Mouse (Mus musculus): ENCODE results near the gene Capzb. TPM values are rescaled to one million over a fixed set of nuclear protein-coding genes. Genes with fewer than 3 reads are reported as not detected.

Gene Capzb
- polyA plus RNA-seq, 1 experiment from 2014 or later, result 307 TPM

DNA sequence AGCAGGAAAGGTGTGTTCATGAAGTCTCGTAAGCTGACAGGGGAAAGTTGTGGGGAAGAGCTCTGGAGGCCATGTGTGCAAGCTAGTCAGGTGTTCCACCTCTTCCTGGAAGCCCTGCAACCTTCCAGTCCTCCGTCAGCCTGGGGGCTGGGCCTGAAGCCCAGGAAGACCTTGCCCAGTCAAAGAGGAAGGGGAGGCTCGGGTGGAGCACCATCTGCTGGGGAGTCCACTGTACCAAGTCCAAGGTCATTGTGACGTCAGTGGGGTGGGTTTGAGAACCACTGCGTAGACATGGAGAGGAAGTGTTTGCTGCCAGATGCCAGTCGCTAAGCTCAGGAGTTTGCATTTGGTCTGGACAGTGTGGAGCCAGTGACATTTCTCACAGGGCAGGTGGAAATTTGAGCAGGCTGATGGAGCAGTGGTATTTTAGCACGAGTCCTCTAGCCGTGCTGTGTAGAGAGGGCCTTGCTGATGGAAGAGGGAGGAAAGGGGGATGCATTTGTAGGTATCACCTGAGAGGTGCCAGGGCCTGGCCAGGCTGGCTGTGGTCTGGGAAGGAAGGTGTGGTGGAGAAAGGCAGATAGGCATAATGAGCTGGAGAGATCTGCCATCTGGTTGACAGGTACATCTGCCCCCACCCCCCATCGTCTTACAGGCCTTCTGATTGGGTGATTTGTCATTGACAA lies 5.4 kb downstream of the Capzb start:
- Histone ChIP-seq H3K4me1 (ENCODE audit: control insufficient read depth, insufficient read depth, low read length) (peaks cover 15% of the 10 kb centered on the region), H3K9me3 (ENCODE audit: control insufficient read depth, low read length) (no peaks in the 10 kb centered on the region)
- DNase-seq (ENCODE audit: low spot score), result no peak

DNA sequence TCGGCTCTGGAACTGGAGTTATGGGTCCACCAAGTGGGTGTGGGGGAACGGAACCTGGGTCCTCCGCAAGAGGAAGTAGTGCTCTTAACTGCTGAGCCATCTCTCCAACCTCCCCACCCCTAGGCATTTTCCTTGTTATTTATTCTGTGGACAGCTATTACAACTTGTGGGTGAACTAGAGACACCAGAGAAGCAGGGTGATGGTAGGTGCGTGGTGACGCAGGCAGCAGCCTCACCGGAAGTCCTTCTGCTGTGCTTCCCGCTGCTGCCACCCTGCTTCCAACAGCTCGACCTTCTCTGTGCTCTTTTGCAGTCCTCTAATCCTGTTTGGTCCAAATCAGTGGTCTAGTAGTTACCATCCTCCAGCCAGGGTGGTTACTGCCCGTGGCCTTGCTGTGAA lies 6.4 kb downstream of the Capzb start:
- ATAC-seq (ENCODE audit: insufficient number of reproducible peaks, low FRiP score, low TSS enrichment, low read depth), result no peak
- no peak overlapping the region for H3K4me2 ChIP-seq (ENCODE audit: low read depth, severe bottlenecking)
- peaks cover 3% of the 10 kb centered on the region; the same call in 1 of the 2 replicates for H3K36me3 ChIP-seq (ENCODE audit: control insufficient read depth, insufficient read depth, low read length)
- no peaks in the 10 kb centered on the region for H3K9me3 ChIP-seq (ENCODE audit: control insufficient read depth, low read length)
- H3K27me3 ChIP-seq (ENCODE audit: control insufficient read depth, insufficient read depth, low read length), result no peaks in the 10 kb centered on the region
- no peak overlapping the region for H3K27ac ChIP-seq (replicated peaks; ENCODE audit: low read depth, low read length)
- H3K4me1 ChIP-seq (ENCODE audit: control insufficient read depth, insufficient read depth, low read length), result peaks cover 9% of the 10 kb centered on the region
- H3K4me3 ChIP-seq (ENCODE audit: low read depth, low read length), result no peak overlapping the region
- 92% methylated on average over 9 of the region's 9 CpGs for WGBS
- no peak overlapping the region for H3K9ac ChIP-seq (ENCODE audit: low read length)
- DNase-seq (ENCODE audit: low spot score), result no peak

More for the DNA sequence above, 5.4 kb downstream of the Capzb start:
- Histone ChIP-seq H3K36me3 (ENCODE audit: control insufficient read depth, insufficient read depth, low read length) (peaks cover 3% of the 10 kb centered on the region; the same call in 1 of the 2 replicates), H3K9ac (ENCODE audit: low read length) (no peak overlapping the region), H3K4me3 (ENCODE audit: low read depth, low read length) (no peak overlapping the region), H3K27ac (replicated peaks; ENCODE audit: low read depth, low read length) (no peak overlapping the region), H3K27me3 (ENCODE audit: control insufficient read depth, insufficient read depth, low read length) (no peaks in the 10 kb centered on the region), H3K4me2 (ENCODE audit: low read depth, severe bottlenecking) (no peak overlapping the region)
- WGBS, result 78% methylated on average over 9 of the region's 9 CpGs
- no peak for ATAC-seq (ENCODE audit: insufficient number of reproducible peaks, low FRiP score, low TSS enrichment, low read depth)

DNA sequence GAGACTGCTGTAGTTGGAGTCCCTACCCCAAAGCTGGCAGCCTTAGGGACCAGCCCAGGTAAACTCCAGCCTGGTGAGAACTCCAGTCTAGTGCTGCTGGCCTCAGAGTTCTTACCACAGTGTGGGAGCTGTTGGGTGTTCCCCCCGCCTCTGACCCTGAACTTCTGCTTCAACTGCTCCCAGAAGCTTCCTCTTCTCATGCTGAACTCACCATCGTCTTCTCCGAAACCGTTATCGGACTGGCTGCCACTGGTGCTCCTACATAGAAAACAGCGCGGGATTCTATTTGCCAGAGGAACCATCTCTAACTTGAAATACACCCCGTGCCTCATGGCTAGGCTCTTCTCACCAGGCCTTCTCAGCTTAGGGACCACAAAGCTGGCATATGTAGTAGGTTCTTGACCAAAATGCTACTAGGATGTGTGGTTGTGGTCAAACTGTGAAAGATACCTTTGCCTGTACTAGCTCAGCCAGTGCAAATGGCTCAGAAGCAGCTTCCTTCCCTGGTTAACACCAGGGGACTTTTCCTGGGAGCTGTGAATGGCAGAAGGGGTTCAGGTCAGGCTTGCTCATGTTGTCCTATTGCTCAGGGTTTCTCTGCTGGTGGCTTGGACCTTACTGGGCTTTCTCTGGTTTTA lies 7.1 kb downstream of the Capzb start:
- Histone ChIP-seq H3K9me3 (ENCODE audit: control insufficient read depth, low read length) (no peaks in the 10 kb centered on the region), H3K4me2 (ENCODE audit: low read depth, severe bottlenecking) (no peak overlapping the region), H3K36me3 (ENCODE audit: control insufficient read depth, insufficient read depth, low read length) (peaks cover 3% of the 10 kb centered on the region; the same call in 1 of the 2 replicates), H3K27me3 (ENCODE audit: control insufficient read depth, insufficient read depth, low read length) (no peaks in the 10 kb centered on the region), H3K4me3 (ENCODE audit: low read depth, low read length) (no peak overlapping the region), H3K9ac (ENCODE audit: low read length) (no peak overlapping the region), H3K4me1 (ENCODE audit: control insufficient read depth, insufficient read depth, low read length) (peaks cover 3% of the 10 kb centered on the region), H3K27ac (replicated peaks; ENCODE audit: low read depth, low read length) (no peak overlapping the region)
- no peak for ATAC-seq (ENCODE audit: insufficient number of reproducible peaks, low FRiP score, low TSS enrichment, low read depth)
- WGBS, result 97% methylated on average over 8 of the region's 8 CpGs
- no peak for DNase-seq (ENCODE audit: low spot score)

DNA sequence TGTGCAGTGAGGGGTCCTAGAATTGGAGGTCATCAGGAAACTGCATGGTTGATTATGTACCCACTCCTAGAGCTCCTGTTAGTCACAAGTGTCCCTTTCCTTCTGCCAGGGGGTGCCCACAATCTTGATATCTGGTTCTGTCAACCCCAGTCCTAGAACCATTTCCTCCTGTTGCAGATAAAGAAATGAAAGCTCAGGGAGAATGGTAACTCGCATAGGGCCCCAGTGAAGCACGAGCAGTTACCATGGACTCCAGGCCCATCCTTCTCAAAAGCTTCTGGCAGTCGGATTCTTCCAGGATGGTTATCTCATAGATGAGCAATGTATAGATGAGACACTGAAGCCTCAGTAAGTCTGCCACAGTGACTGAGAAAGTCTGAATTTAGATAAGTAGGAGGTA lies 8.2 kb downstream of the Capzb start:
- Histone ChIP-seq H3K4me1 (ENCODE audit: control insufficient read depth, insufficient read depth, low read length) (peaks cover 2% of the 10 kb centered on the region; the same call in 1 of the 2 replicates), H3K36me3 (ENCODE audit: control insufficient read depth, insufficient read depth, low read length) (peaks cover 7% of the 10 kb centered on the region), H3K4me2 (ENCODE audit: low read depth, severe bottlenecking) (no peak overlapping the region), H3K27ac (replicated peaks; ENCODE audit: low read depth, low read length) (no peak overlapping the region), H3K9me3 (ENCODE audit: control insufficient read depth, low read length) (no peaks in the 10 kb centered on the region), H3K9ac (ENCODE audit: low read length) (no peak overlapping the region), H3K4me3 (ENCODE audit: low read depth, low read length) (no peak overlapping the region), H3K27me3 (ENCODE audit: control insufficient read depth, insufficient read depth, low read length) (no peaks in the 10 kb centered on the region)
- DNase-seq (ENCODE audit: low spot score) (no peak), ATAC-seq (ENCODE audit: insufficient number of reproducible peaks, low FRiP score, low TSS enrichment, low read depth) (no peak)
- WGBS, result 95% methylated on average over 3 of the region's 3 CpGs

- ATAC-seq (ENCODE audit: insufficient number of reproducible peaks, low FRiP score, low TSS enrichment, low read depth) (no peak), DNase-seq (ENCODE audit: low spot score) (no peak)
- Histone ChIP-seq H3K36me3 (ENCODE audit: control insufficient read depth, insufficient read depth, low read length) (peaks cover 7% of the 10 kb centered on the region), H3K4me1 (ENCODE audit: control insufficient read depth, insufficient read depth, low read length) (peaks cover 6% of the 10 kb centered on the region), H3K4me2 (ENCODE audit: low read depth, severe bottlenecking) (no peak overlapping the region), H3K27me3 (ENCODE audit: control insufficient read depth, insufficient read depth, low read length) (no peaks in the 10 kb centered on the region), H3K27ac (replicated peaks; ENCODE audit: low read depth, low read length) (no peak overlapping the region), H3K4me3 (ENCODE audit: low read depth, low read length) (no peak overlapping the region), H3K9ac (ENCODE audit: low read length) (no peak overlapping the region), H3K9me3 (ENCODE audit: control insufficient read depth, low read length) (no peaks in the 10 kb centered on the region)
- 61% methylated on average over 7 of the region's 7 CpGs for WGBS
Measured at GRCm38 (mm10) chr4:139202556-139202955, 9.9 kb downstream of the Capzb start.

DNA sequence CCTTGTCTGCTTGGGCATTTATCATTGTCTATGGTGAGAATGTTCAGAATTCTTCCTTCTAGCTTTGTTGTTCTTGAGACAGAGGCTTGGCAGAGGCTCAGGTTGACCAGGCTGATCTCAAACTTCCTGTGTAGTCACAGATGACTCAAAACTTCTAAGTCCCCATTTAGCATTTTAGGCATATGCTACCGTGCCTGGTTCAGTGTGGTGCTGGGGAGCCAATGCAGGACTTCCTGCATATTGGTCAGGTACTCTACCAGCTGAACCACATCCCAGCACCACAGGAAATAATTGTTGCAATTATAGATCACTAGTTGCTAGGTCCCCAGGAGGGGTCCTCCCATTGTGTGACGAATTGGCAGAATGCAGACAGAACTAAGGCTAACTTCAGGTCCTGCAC lies 10.7 kb downstream of the Capzb start:
- no peak overlapping the region for H3K27ac ChIP-seq (replicated peaks; ENCODE audit: low read depth, low read length)
- no peak overlapping the region for H3K4me2 ChIP-seq (ENCODE audit: low read depth, severe bottlenecking)
- ATAC-seq (ENCODE audit: insufficient number of reproducible peaks, low FRiP score, low TSS enrichment, low read depth) (no peak), DNase-seq (ENCODE audit: low spot score) (no peak)
- peaks cover 7% of the 10 kb centered on the region for H3K36me3 ChIP-seq (ENCODE audit: control insufficient read depth, insufficient read depth, low read length)
- no peaks in the 10 kb centered on the region for H3K9me3 ChIP-seq (ENCODE audit: control insufficient read depth, low read length)
- no peak overlapping the region for H3K4me3 ChIP-seq (ENCODE audit: low read depth, low read length)
- no peak overlapping the region for H3K9ac ChIP-seq (ENCODE audit: low read length)
- peaks cover 10% of the 10 kb centered on the region for H3K4me1 ChIP-seq (ENCODE audit: control insufficient read depth, insufficient read depth, low read length)
- WGBS, result 79% methylated on average over 2 of the region's 2 CpGs
- H3K27me3 ChIP-seq (ENCODE audit: control insufficient read depth, insufficient read depth, low read length), result no peaks in the 10 kb centered on the region

DNA sequence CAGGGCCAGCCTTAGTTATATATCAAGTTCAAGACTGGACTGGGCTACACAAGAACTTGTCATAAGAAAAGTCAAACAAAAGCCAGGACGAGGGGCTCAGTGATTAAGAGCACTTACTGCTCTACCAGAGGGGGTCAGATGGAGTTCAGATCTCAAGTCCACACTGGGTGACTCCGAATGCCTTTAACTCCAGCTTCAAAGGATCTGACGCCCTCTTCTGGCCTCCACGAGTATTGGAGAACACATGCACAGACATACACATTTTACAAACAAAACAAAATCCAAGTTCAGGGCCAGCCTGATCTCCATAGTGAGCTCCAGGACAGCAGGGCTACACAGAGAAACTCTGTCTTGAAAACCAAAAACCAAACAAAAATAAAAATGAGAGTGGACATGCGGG lies 13.1 kb downstream of the Capzb start:
- Histone ChIP-seq H3K4me1 (ENCODE audit: control insufficient read depth, insufficient read depth, low read length) (peaks cover 10% of the 10 kb centered on the region), H3K27me3 (ENCODE audit: control insufficient read depth, insufficient read depth, low read length) (no peaks in the 10 kb centered on the region), H3K27ac (replicated peaks; ENCODE audit: low read depth, low read length) (no peak overlapping the region), H3K4me3 (ENCODE audit: low read depth, low read length) (no peak overlapping the region), H3K4me2 (ENCODE audit: low read depth, severe bottlenecking) (no peak overlapping the region), H3K9me3 (ENCODE audit: control insufficient read depth, low read length) (no peaks in the 10 kb centered on the region), H3K36me3 (ENCODE audit: control insufficient read depth, insufficient read depth, low read length) (peaks cover 4% of the 10 kb centered on the region), H3K9ac (ENCODE audit: low read length) (no peak overlapping the region)
- DNase-seq (ENCODE audit: low spot score) (peak; percentile 56), ATAC-seq (ENCODE audit: insufficient number of reproducible peaks, low FRiP score, low TSS enrichment, low read depth) (no peak)
- 59% methylated on average over 5 of the region's 5 CpGs for WGBS

DNA sequence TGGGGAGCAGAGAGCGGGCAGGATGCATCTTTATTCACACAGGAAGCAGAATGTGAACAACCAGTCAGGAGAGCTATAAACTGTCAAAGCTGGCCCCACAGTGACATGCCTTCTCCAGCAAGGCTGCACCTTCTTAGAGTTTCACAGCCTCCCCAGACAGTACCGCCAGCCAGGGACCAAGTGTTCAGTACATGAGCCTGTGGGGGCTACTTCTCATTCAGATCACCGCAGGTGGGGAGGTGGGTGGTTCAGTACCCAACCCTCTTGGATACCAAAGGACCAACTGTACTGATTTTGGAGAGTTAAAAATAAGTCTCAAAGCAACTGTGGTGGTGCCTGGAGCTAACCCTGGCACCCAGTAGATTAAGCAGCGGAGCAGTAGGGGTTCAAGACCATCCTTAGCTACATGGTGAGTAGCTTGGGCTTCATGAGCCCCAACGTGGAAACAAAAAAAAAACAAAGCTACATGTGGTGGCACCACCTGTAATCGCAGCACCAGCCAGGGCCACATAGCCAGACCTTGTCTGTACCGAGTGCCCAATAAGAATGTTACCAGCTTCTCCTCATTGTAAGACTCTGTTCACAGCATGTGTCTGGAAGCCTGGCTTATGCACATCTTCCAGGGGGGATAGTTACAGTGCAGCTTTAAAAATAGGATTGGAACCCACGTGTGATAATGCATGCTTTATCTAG lies 13.8 kb downstream of the Capzb start:
- H3K27me3 ChIP-seq (ENCODE audit: control insufficient read depth, insufficient read depth, low read length), result no peaks in the 10 kb centered on the region
- 90% methylated on average over 8 of the region's 8 CpGs for WGBS
- no peak overlapping the region for H3K4me2 ChIP-seq (ENCODE audit: low read depth, severe bottlenecking)
- no peak overlapping the region for H3K27ac ChIP-seq (replicated peaks; ENCODE audit: low read depth, low read length)
- H3K9me3 ChIP-seq (ENCODE audit: control insufficient read depth, low read length), result no peaks in the 10 kb centered on the region
- no peak overlapping the region for H3K4me3 ChIP-seq (ENCODE audit: low read depth, low read length)
- peaks cover 10% of the 10 kb centered on the region for H3K4me1 ChIP-seq (ENCODE audit: control insufficient read depth, insufficient read depth, low read length)
- no peak overlapping the region for H3K9ac ChIP-seq (ENCODE audit: low read length)
- ATAC-seq (ENCODE audit: insufficient number of reproducible peaks, low FRiP score, low TSS enrichment, low read depth), result no peak
- H3K36me3 ChIP-seq (ENCODE audit: control insufficient read depth, insufficient read depth, low read length), result peaks cover 4% of the 10 kb centered on the region
- DNase-seq (ENCODE audit: low spot score), result no peak

Measured in limb, embryonic 11.5 days (tissue).